Mouse (Mus musculus) forebrain, embryonic 15.5 days (tissue): ENCODE measurements at regions not wholly inside any gene's neighbourhood (a gene's known extent, or its start where the extent isn't known, plus 50 kb on each side); places are given as distances from the start of the nearest gene placed in this dataset.
A peak's percentile ranks its signal among the peaks of the same experiment; 100 is the strongest.
"Not testable (repeated sequence)": the region's sequence is repeated elsewhere in the genome, so short reads cannot be mapped to it uniquely, and the experiment has no call there.

Experiments used
- ATAC-seq: fragments of 200-750 bp; cut with Nextera tagmentation; replicated peaks from 2 replicates; pipeline ENCODE4 v1.8.0; 2017; ENCODE audit warnings: mild to moderate bottlenecking, moderate TSS enrichment, moderate library complexity
- H3K27ac ChIP-seq: fragments of 300-500 bp; sonication (generic); replicated peaks from 2 replicates; pipeline ENCODE4 v1.5.1; 2015; ENCODE audit warnings: mild to moderate bottlenecking, inconsistent platforms
- H3K27me3 ChIP-seq: fragments of 300-500 bp; sonication (generic); 2 replicates; pipeline ENCODE4 v1.6.1; 2015; ENCODE audit warnings: inconsistent platforms
- H3K36me3 ChIP-seq: fragments of 300-500 bp; sonication (generic); 2 replicates; pipeline ENCODE4 v1.6.1; 2015; ENCODE audit warnings: mild to moderate bottlenecking, inconsistent platforms
- H3K4me1 ChIP-seq: fragments of 300-500 bp; sonication (generic); 2 replicates; pipeline ENCODE4 v1.6.1; 2015; ENCODE audit warnings: inconsistent platforms
- H3K4me2 ChIP-seq: fragments of 300-500 bp; sonication (generic); replicated peaks from 2 replicates; pipeline ENCODE4 v1.6.1; 2015; ENCODE audit warnings: mild to moderate bottlenecking, inconsistent platforms
- H3K4me3 ChIP-seq: fragments of 300-500 bp; sonication (generic); 2 replicates; pipeline ENCODE4 v1.5.1; 2015; ENCODE audit warnings: mild to moderate bottlenecking, inconsistent platforms
- H3K9ac ChIP-seq: fragments of 300-500 bp; sonication (generic); replicated peaks from 2 replicates; pipeline ENCODE4 v1.6.1; 2015; ENCODE audit warnings: mild to moderate bottlenecking, inconsistent platforms
- H3K9me3 ChIP-seq: fragments of 300-500 bp; sonication (generic); 2 replicates; pipeline ENCODE4 v1.6.1; 2016; ENCODE audit warnings: inconsistent platforms
- WGBS: fragments of 180-500 bp; shearing (Covaris S2); methylation state at CpG from one replicate; pipeline ENCODE4 v1.1.7; 2015; ENCODE audit warnings: mixed read lengths; 5-methylcytosine and 5-hydroxymethylcytosine counted together

DNA sequence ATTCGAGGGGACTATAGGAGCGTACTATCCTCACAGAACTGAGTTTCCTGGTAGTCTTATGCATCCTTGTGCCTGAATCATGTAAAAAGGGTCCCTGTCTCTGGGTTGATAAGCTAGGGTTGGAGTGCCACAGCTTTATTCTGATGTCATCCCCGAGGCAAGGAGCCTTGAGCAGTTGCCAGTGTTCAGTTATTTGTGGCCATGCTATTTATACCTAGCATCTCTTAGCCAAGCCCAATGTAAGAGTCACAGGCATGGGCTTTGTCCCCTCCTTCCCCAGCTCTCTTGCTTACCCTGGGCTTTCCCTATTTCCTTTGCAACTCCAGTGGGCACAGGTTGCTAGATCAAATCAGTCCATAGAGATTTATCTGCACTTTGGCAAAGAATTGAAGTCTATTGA, 288.6 kb downstream of the Cyp26b1 start:
- H3K9ac ChIP-seq = no peak overlapping the region
- no peaks in the 10 kb centered on the region for H3K9me3 ChIP-seq
- no peak overlapping the region for H3K4me3 ChIP-seq
- H3K4me1 ChIP-seq = no peaks in the 10 kb centered on the region
- H3K27ac ChIP-seq = no peak overlapping the region
- WGBS = 88% methylated on average over 3 of the region's 3 CpGs
- H3K36me3 ChIP-seq = no peaks in the 10 kb centered on the region
- H3K27me3 ChIP-seq = no peaks in the 10 kb centered on the region
- ATAC-seq = no peak
- H3K4me2 ChIP-seq = no peak overlapping the region

GRCm38 (mm10) chr6:84302916-84303315, 290.8 kb downstream of the Cyp26b1 start:
- not testable (repeated sequence) for H3K27me3 ChIP-seq, H3K4me3 ChIP-seq, H3K9me3 ChIP-seq, H3K36me3 ChIP-seq, H3K9ac ChIP-seq, H3K27ac ChIP-seq, H3K4me1 ChIP-seq, ATAC-seq, H3K4me2 ChIP-seq
- 74% methylated on average over 3 of the region's 3 CpGs for WGBS

- no peaks in the 10 kb centered on the region for H3K4me1 ChIP-seq
- H3K27ac ChIP-seq = no peak overlapping the region
- no peaks in the 10 kb centered on the region for H3K36me3 ChIP-seq
- H3K4me3 ChIP-seq = no peak overlapping the region
- no peaks in the 10 kb centered on the region for H3K9me3 ChIP-seq
- WGBS = 85% methylated on average over 2 of the region's 2 CpGs
- H3K4me2 ChIP-seq = no peak overlapping the region
- ATAC-seq = no peak
- no peaks in the 10 kb centered on the region for H3K27me3 ChIP-seq
- no peak overlapping the region for H3K9ac ChIP-seq
Observed at GRCm38 (mm10) chr6:84299936-84300335, 291.5 kb downstream of the Dysf start.

- Histone ChIP-seq H3K27ac (no peak overlapping the region), H3K4me3 (no peak overlapping the region), H3K4me2 (no peak overlapping the region), H3K4me1 (no peaks in the 10 kb centered on the region), H3K27me3 (no peaks in the 10 kb centered on the region), H3K9ac (no peak overlapping the region), H3K36me3 (no peaks in the 10 kb centered on the region), H3K9me3 (no peaks in the 10 kb centered on the region)
- ATAC-seq = no peak
Observed at GRCm38 (mm10) chr6:84299146-84299545, 290.8 kb downstream of the Dysf start.

GRCm38 (mm10) chr6:84273907-84274306, 265.5 kb downstream of the Dysf start:
- not testable (repeated sequence) for ATAC-seq, H3K36me3 ChIP-seq, H3K4me2 ChIP-seq

DNA sequence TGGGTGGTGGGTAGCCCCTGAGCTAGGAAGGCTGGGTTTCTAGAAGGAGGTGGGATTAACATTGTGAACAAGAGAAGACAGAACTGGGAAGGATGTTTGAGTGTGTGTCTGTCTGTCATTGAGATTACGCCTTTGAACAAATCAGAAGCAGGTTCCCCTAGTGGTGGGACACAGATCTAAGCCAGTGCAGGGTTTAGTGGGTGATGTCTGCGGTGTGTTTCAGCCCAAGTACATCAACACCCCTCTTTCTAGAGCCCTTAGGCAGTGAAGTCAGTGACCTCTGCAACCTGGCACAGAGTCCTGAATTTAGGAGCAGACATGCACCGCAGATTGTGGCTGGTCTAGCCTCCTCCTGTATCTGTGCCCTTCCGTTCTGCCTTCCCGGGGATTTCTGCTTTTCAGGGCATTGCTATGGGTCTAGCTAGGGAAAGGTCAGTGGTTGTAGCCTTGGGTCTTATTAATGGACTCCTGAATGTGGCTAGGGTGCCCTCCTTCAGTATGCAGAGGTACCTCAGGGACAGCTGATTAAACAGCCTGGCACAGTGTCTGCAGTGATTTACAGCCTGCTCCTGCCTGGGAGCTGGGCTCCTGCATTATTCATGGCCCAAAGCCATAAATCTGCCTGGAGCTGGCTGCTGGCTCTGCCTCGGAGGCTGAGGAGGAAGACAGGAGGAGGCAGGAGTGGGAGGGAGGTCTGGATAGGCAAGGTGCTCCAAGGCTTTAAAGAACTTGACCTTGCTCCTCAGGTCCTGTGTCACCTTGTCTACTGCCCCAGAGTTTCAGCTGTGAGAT, 264.3 kb downstream of the Dysf start:
- peak; percentile 92 for ATAC-seq
- Histone ChIP-seq H3K4me1 (peaks cover 11% of the 10 kb centered on the region), H3K9me3 (no peaks in the 10 kb centered on the region), H3K27me3 (no peaks in the 10 kb centered on the region), H3K36me3 (no peaks in the 10 kb centered on the region), H3K4me2 (no peak overlapping the region), H3K27ac (peak overlapping the region; percentile 52; the same call in 1 of the 2 replicates), H3K4me3 (no peak overlapping the region), H3K9ac (no peak overlapping the region)
- WGBS = 66% methylated on average over 6 of the region's 6 CpGs

More at GRCm38 (mm10) chr6:84273907-84274306, 265.5 kb downstream of the Dysf start:
- not testable (repeated sequence) for H3K9ac ChIP-seq, H3K27ac ChIP-seq, H3K27me3 ChIP-seq, H3K9me3 ChIP-seq, H3K4me3 ChIP-seq
- H3K4me1 ChIP-seq = peaks cover 11% of the 10 kb centered on the region

DNA sequence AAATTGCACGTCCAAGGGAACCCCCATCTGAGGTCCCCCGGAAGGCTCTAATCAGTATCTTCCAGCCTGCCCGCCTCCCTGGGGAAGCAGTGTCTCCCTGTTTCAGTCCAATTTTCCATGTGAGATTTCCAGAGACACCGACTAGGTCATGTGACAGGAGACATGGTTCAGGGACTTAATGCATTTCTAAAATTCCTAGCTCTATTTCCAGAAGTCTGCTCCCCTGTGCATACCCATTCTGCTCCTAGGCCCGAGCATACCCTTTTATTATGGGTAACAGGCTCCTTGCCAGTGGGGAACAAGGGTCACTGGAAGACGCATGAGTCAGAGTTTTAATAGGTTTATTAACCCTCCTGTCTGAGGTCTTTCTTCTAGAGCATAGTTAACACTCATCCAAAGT, 263.6 kb downstream of the Dysf start:
- WGBS = 74% methylated on average over 6 of the region's 6 CpGs
- Histone ChIP-seq H3K4me2 (no peak overlapping the region), H3K4me1 (peaks cover 11% of the 10 kb centered on the region), H3K27ac (no peak overlapping the region), H3K9me3 (no peaks in the 10 kb centered on the region), H3K9ac (no peak overlapping the region), H3K27me3 (no peaks in the 10 kb centered on the region), H3K4me3 (no peak overlapping the region), H3K36me3 (no peaks in the 10 kb centered on the region)
- ATAC-seq = no peak

- no peak overlapping the region for H3K4me2 ChIP-seq
- peaks cover 11% of the 10 kb centered on the region for H3K4me1 ChIP-seq
- H3K9ac ChIP-seq = no peak overlapping the region
- H3K27me3 ChIP-seq = no peaks in the 10 kb centered on the region
- H3K9me3 ChIP-seq = no peaks in the 10 kb centered on the region
- H3K4me3 ChIP-seq = no peak overlapping the region
- no peak overlapping the region for H3K27ac ChIP-seq
- no peaks in the 10 kb centered on the region for H3K36me3 ChIP-seq
- ATAC-seq = no peak
- WGBS = 89% methylated on average over 3 of the region's 3 CpGs
Observed at GRCm38 (mm10) chr6:84271441-84271840, 263.1 kb downstream of the Dysf start.

GRCm38 (mm10) chr6:84270518-84271165, 262.3 kb downstream of the Dysf start:
- Histone ChIP-seq H3K27ac (no peak overlapping the region), H3K4me1 (peaks cover 11% of the 10 kb centered on the region), H3K27me3 (no peaks in the 10 kb centered on the region), H3K4me3 (no peak overlapping the region), H3K4me2 (no peak overlapping the region), H3K36me3 (no peaks in the 10 kb centered on the region), H3K9ac (no peak overlapping the region), H3K9me3 (no peaks in the 10 kb centered on the region)
- WGBS = 72% methylated on average over 12 of the region's 12 CpGs
- ATAC-seq = no peak

DNA sequence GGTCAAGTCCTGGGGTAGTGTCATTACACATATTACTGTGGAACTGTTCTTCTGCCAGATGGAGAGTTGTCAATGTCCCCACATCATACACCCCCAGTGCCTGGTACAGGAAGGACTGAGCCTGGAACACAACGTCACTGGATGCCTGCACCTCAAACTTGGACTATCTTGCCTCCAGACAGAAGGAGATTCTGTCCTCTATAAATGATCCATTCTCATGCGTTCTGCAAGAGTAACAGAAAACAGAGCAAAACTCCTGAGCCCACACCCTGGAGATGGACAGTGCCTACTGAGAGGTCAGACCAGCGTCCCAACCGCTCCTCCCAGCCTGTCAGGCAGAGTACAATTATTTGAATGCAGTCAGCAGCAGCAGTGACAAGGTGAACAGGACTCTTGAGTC, 261.1 kb downstream of the Dysf start:
- Histone ChIP-seq H3K9me3 (no peaks in the 10 kb centered on the region), H3K4me1 (peaks cover 11% of the 10 kb centered on the region), H3K4me3 (no peak overlapping the region), H3K36me3 (no peaks in the 10 kb centered on the region), H3K4me2 (no peak overlapping the region), H3K27me3 (no peaks in the 10 kb centered on the region), H3K27ac (no peak overlapping the region), H3K9ac (no peak overlapping the region)
- WGBS = 87% methylated on average over 4 of the region's 4 CpGs
- ATAC-seq = no peak

DNA sequence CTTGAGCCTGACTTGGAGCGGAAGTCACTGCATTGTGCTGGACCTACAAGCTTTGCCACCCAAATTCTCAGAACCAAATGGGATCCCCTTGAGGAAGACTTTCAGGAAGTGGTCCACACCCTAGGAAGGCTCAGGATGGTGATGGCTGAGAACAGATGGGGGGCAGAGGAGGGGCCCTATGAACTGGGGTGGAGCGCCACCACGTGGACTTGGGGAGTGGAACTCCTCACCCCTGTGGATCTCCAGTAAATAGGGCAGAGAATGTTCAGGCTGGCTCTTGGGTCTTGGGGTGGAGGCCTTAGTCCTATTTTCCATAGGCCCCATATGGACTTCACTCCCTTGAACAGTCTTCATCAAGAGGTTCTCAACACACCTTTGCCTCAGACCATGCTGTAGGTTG, 260.6 kb downstream of the Dysf start:
- Histone ChIP-seq H3K9ac (no peak overlapping the region), H3K27me3 (no peaks in the 10 kb centered on the region), H3K4me3 (no peak overlapping the region), H3K27ac (no peak overlapping the region), H3K9me3 (no peaks in the 10 kb centered on the region), H3K4me2 (no peak overlapping the region), H3K4me1 (peaks cover 11% of the 10 kb centered on the region), H3K36me3 (no peaks in the 10 kb centered on the region)
- WGBS = 70% methylated on average over 3 of the region's 3 CpGs
- no peak for ATAC-seq

GRCm38 (mm10) chr6:84268111-84268510, 259.7 kb downstream of the Dysf start:
- WGBS = 95% methylated on average over 4 of the region's 4 CpGs
- Histone ChIP-seq H3K27me3 (no peaks in the 10 kb centered on the region), H3K9ac (no peak overlapping the region), H3K4me2 (no peak overlapping the region), H3K9me3 (no peaks in the 10 kb centered on the region), H3K27ac (no peak overlapping the region), H3K4me1 (peaks cover 6% of the 10 kb centered on the region), H3K4me3 (no peak overlapping the region), H3K36me3 (no peaks in the 10 kb centered on the region)
- ATAC-seq = no peak

DNA sequence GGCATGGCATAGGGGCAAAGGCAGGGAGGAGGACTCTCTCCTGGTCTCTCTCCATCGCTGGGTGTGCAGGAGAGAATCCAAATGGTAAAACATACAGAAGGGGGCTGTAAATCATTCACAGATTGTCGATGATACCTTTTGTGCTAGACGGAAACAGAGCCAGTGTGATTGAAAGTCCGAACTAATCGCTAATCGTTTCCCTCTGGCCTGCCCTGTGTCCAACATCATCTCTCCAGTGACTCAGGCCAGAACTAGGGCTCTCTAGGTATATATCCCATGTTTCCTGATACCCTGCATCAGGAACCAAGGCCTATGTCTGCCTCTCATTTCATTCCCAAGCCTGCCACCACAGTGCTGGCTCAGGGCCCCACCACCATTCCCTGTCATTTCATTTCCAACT, 259.1 kb downstream of the Dysf start:
- no peak for ATAC-seq

More for the DNA sequence above, 259.1 kb downstream of the Dysf start:
- H3K27me3 ChIP-seq = no peaks in the 10 kb centered on the region
- WGBS = 89% methylated on average over 6 of the region's 6 CpGs
- no peaks in the 10 kb centered on the region for H3K36me3 ChIP-seq
- no peaks in the 10 kb centered on the region for H3K9me3 ChIP-seq
- H3K9ac ChIP-seq = no peak overlapping the region
- no peak overlapping the region for H3K27ac ChIP-seq
- 0 out of 2 replicates have a peak, but pooled peaks cover under 1% of the 10 kb centered on the region for H3K4me1 ChIP-seq
- no peak overlapping the region for H3K4me3 ChIP-seq
- no peak overlapping the region for H3K4me2 ChIP-seq
